Mouse (Mus musculus) heart, postnatal 4 days (tissue): ENCODE measurements around the gene Cct4. TPM values are rescaled to one million over a fixed set of nuclear protein-coding genes. Genes with fewer than 3 reads are reported as not detected.
A peak's percentile ranks its signal among the peaks of the same experiment; 100 is the strongest.

Experiments
- DNase-seq: peaks from one replicate; pipeline ENCODE4 v3.0.0; 2021
- total RNA-seq, 2 experiments: library from RNA; stranded (reverse); gene quantifications; 2 replicates each; pipeline ENCODE4 v1.2.3; 2021

The Cct4 gene
- 100 to 1,000 TPM; 150 to 156 TPM for total RNA-seq

DNA sequence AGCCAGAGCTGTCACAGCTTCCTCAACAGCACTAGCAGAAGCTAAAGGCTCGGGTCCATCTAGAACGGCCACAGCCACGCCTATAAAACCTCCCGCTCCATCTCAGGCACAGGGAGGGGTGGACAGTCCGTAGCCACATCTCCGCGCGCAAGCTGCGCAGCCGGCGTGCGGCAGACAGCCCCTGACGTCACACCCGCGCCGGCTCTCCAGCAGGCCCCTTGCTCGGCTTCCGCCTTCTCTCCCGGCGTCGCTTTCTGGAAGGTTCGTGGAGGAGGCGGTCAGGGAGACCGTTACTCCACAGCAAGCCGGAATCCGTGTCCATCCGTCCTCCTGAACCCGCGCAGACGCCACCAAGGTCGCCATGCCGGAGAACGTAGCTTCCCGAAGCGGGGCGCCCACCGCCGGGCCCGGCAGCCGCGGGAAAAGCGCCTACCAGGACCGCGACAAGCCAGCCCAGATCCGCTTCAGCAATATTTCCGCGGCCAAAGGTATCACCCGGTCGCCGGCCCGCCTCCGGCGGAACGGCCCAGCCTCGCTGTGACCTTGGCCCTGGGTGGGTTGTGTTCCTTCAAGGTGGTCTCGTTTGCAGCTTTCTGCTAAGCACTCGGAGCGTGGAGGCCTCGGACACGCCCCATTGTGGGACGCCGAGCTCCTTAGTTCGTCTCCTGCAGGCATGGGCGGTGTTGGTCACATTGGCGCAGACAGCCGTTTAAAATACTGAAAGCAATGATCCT is at the start of gene Cct4:
Gene Cct4, plus strand, starts transcription at position 127 of the 734 bp plus-strand sequence.
- DNase-seq: peak; percentile 94

DNA sequence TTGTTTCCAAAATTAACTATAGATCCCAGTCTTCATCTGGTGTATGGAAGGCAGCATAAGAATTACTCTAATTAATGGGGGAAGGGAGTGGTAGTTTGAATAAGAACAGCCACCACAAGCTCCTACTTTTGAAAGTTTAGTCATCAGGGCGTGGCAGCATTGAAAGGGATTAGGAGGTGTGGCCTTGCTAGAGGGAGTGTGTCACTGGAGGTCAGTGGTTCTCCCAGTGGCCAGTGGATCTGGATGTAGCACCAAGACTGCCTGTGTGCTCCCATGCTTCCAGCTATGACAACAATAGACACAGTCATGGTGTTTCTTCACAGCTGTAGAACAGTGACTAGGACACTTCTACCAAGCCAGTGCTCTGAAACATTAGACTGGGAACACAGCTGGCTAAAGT is 41.2 kb upstream of the Cct4 start:
- no peak for DNase-seq

DNA sequence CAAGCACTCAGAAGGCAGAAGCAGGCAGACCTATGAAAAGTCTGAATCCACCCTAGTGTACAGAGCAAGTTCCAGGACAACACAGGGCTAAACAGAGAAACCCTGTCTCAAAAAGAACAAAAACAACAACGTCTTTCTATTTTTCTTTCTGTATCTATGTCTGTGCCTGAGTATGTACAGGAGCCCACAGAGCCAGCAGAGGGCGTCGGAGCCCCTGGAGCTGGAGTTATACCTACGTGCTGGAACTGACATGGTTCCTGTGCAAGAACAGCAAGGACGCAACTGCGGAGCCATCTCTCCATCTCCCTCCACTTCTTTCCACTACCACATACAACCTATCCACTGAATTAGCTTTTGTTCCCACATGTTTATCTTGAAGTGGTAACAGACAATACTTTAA is 40.2 kb upstream of the Cct4 start:
- no peak for DNase-seq

DNA sequence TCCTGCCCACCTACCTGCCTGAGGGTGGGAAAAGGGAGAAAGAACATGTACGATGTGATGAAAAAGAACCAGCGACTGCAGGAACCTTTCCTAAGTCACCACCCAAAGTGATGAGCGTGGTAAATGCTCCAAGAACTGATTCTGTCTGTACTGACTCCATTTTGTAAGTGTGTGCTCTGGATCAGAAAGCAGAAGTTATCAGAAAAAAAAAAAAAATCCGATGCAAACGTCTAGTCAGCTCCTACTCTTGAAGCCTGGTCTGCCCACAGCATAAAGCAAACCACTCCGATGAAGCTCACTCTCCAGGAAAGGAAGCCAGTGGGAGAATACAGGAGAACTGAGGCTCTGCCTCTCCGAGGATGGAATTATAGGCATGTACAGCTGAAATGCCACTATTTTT is 37.7 kb upstream of the Cct4 start:
- no peak for DNase-seq

DNA sequence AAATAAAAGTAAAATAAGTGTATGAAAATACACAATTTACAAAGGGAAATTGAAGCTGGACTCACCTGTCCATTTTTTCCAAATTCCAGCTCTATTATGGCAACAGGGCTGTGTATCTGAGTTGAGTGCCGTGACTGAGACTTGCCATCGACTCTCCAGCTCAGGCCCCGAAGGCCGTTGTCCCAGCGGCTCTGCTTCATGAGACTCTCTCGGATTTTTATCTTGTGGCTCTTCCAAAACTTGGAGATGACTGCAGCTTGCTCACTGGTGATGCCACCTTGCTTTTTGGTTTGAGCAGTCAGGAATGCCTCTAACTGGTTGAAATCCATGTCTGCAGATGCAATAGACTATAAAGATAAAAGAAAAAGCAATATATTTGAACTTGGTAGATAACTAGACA is 34.0 kb upstream of the Cct4 start:
- DNase-seq: no peak

DNA sequence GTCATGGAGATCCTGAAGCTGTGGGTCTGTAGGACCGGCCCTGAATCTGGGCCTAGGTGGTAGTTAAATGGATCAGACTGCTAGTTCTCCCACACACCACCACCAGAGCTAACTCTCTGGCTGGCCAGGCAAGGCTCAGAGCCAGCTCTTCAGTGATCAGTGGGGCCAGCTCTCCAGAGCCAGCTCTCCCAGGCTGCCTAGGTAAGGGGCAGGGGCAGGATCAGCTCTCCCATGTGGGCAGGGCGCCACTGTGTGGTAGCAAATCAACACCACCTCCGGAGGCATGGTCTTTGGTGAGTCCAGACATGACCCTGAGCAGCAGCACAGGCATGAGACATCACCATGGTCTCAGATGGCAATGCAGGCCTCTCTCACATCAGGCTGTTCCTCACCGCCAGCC is 33.5 kb upstream of the Cct4 start:
- peak; percentile 74 for DNase-seq

DNA sequence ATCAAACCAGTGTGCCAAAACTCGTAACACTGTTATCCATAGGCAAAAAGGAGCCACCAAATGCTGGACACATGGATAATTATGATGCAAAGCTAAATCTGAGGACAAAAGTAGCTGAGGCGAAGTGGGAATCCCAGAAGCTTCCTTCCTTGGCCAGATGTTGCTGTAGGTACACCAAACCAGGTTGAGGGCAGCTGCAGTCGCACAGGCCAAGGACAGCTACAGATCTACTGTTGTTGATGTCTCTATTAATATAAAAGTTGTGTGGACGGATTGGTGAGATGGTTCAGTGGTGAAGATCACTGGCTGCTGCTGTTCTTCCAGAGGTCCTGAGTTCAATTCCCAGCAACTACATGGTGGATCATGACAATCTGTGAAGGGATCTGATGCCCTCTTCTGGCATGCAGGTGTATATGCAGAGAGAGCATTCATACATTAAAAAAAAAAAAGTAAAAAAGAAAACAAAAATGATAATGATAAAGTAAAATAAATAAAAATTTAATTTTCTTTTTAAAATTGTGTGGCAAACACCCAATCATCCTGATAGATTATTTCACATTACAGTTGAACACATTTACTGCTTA is 32.4 kb upstream of the Cct4 start:
- DNase-seq: no peak

DNA sequence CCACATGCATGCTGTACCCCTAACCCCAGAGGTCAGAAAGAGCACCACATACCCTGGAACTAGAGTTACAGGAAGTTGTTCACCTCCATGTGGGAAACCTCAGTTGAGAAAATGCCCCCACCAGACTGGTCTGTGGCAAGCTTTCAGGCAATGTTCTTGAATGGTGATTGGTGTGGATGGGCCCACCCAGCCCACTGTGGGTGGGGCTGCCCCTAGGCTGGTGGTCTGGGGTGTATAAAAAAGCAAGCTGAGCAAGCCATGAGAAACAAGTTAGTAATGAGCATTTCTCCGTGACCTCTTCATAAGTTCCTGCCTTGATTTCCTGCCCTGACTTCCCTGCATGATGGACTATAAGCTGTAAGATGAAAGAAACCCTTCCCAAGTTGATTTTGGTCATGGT is 28.2 kb upstream of the Cct4 start:
- DNase-seq: no peak

DNA sequence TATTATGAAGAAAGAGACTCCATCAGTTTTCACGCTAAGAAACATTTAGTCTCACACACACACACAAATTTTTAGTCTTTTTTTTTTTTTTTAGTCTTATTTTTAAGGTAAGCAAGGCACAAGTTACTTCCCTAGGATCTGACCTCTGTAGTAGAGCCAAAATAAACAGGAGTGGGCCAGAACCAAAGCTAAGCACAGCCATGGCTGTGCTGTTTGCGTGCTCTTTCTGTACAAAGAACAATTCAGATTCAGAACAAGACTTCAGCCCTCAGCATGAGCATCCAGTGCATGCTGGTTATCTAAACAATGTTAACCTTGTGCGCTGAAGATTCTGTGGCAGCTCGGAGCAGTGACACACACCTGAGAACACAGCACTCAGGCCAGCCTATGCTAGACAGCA is 25.9 kb upstream of the Cct4 start:
- DNase-seq: no peak

DNA sequence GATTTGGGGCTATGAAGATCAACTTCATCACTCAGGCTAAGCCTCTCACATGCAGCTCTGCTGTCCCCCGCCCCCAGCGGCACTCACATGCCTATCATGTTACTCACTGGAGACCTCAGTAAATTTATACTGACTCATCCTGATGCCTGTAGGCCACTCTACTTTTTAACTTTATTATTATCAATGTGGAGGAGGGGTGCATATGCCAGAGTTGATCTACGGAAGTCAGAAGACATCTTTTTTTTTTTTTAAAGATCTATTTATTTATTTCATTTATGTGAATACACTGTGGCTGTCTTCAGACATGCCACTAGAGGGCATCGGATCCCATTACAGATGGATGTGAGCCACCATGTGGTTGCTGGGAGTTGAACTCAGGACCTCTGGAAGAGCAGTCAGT is 24.8 kb upstream of the Cct4 start:
- no peak for DNase-seq

DNA sequence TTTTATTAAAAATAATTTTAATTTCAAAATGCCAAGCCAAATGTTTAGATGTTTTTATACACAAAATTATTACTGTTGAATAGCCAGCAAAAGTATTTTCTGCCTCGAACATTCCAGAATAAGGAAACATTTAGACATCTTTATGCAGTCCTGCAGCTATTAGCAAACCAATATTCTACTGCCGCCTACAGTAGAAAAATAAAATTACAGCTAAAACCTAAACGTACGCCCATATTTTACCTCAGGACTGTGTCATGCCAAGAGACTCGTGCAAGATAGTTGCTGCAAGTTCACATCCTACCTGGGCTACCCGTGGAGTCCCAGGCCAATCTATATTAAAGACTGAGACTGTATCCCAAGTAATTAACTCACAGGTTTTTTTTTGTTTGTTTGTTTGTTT is 20.8 kb upstream of the Cct4 start:
- DNase-seq: no peak

DNA sequence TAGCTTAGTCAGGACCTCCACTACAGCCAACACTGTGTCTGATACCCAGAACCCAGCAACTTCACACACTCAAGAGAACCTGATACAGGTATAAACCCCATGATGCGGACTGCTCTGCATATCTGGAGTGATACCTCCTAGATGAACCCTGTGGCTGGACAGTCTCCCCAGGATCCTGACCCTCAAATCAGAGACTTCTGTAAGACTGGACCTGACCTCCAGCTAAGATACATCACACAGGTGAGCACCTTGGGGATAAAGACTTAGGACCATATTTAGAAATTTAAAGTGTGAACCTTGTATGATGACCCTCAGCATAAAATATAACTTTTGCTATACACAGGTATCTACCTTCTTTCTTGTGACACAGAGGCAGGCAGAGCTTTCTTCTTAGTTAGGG is 19.8 kb upstream of the Cct4 start:
- DNase-seq: no peak

DNA sequence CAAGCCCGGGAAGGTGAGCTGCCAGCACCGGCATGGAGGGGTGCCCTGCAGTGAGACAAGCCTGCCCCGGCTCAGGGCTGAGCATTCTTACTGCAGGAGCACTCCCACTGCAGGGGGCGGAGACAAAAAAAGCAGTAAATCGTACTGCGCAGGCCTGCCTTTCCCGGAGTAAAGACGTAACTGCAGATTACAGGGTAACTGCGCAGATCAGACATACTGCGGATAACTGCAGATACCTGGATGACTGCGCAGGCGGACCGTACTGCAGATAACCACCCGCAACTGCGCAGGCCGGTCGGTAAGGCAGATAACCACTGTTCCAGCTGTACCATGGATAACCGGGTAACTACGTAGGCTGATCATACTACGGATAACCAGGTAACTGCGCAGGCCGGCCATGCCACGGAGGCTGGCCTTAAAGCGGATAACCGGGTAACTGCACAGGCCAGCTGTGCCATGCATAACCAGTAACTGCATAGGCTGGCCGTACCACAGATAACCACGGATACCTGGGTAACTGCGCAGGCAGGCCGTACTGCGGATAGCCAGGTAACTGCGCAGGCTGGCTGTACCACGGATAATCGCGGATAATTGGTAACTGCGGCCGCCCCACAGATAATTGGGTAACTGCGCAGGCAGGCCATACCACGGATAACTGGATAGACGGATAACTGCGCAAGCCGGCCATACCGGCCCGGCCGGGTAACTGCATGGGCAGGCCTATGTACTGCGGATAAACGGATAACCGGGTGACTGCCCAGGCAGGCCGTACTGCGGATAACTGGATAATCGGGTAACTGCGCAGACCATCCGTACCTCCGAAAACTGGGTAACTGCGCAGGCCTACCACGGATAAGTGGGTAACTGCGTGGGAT is 18.2 kb upstream of the Cct4 start, which contains the start of gene Zrsr1:
Gene Zrsr1, plus strand, starts transcription at position 171 of the 875 bp plus-strand sequence.
- peak; percentile 55 for DNase-seq

DNA sequence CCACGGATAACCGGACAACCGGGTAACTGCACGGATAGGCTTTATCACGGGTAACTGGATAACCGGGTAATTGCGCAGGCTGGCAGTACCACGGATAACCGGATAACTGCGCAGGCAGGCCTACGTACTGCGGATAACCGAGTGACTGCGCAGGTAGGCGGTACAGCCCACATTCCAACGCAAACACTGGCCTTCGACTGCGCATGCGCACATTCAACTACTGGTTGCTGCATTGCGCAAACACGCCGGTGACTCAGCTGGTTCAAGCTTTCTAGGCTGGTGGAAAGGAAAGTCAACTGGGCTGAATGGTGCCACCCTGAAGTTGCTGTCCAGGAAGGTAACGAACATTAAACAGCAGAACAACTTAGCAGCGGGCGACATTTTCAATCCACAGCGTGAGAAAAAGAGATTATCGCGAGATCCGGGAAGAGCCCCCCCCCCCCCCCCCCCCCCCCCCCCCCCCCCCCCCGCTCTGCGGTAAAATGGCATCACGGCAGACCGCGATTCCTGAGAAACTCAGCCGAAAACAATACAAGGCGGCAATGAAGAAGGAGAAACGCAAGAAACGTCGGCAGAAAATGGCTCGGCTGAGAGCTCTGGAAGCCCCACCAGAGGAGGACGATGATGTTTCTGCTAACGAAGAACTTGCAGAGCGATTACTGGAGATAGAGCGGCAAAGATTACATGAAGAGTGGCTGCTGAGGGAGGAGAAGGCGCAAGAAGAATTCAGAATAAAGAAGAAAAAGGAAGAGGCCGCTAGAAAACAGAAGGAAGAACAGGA is 17.4 kb upstream of the Cct4 start:
- DNase-seq: peak; percentile 76

DNA sequence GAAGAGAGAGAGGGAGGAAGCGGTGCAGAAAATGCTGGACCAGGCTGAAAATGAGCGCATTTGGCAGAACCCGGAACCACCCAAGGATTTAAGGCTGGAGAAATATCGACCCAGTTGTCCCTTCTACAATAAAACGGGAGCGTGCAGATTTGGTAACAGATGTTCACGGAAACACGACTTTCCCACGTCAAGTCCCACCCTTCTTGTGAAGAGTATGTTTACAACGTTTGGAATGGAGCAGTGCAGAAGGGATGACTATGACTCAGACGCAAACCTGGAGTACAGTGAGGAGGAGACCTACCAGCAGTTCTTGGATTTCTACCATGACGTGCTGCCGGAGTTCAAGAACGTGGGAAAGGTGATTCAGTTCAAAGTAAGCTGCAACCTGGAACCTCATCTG is 16.7 kb upstream of the Cct4 start:
- DNase-seq: no peak

DNA sequence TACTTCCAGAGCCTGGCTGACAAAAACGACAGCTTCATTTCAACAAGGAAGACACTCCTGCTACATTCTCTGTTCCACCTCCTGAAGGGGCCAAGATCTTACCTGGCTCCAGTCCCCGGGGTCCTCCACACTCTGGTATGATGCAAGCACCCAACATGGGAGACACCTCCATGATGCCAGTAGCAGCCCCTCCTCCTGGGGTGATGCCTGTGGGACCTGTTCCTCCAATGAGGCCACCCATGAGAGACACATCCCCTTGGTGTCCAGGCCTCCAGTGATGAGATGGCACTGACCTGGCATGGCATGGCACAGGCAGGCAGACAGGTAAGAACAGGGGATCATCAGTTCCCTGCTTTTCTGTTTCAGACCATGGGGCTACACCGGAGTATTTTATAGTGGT is 12.1 kb upstream of the Cct4 start:
- no peak for DNase-seq

DNA sequence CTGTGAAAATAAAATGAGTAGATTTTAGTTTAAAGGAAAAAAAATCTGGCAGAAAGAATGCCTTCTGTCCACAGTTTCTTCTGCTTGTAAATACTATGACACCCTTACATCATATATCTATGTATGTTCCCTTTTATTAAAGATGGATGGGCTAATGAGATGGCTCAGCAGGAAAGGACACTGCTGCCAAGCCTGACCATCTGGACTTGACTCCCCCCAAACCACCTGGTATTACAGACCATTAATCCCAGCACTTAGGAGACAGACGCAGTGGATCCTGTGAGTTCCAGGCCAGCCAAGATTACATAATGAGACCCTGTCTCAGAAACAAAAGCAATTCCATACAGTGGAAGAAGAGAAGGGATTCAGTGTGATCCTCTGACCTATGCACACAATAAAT is 11.6 kb upstream of the Cct4 start:
- no peak for DNase-seq

DNA sequence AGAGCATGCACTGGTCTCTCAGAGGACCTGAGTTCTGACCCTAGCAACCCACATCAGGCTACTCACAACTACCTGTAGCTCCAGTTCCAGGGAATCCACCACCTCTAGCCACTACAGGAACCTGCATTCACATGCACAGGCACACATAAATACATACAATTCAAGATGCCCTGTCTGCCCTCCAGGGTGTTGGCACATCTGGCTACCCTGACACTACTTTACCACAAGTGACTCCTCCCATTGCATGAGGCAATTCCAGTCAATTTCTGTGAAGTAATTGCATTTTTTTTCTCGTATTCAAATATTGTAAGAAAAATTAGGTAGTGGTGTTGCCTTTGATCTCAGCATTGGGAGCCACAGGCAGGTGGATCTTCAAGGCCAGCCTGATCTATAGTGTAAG is 11.1 kb upstream of the Cct4 start:
- DNase-seq: no peak

DNA sequence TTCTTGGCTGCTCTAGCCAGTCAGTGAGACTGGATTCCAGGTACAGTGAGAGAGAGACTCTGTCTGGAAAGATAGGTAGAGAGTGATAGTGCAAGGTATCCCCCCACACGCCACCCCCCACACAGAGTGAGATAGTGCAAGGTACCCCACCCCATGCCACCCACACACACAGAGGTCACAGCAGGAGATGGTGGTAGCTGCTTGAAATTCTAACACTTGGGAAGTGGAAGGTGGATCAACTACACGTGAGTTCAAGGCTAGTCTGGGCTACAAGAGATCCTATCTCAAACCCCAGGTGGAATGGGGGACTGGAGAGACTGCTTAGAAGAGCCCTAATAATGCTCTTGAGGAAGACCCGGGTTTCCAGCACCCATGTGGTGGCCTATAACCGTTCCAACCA is 9.3 kb upstream of the Cct4 start:
- no peak for DNase-seq

DNA sequence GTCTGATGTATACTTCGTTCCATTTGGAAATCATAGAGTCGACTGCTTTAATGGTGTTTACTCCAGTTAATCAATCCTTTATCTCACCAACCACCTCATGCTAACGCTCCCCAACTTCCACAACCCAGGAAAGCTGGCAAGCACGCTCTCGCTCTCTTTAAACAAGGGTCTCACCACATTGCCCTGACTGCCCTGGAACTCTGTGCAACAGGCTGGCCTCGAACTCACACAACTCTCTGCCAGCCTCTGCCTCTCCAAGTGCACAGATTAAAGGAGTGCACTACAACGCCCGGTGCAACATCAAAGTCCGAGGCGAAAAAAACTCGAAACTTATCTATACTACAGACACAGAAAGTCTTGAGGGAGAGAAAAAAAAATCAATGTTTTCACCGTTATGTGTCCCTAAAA is 8.8 kb upstream of the Cct4 start:
- no peak for DNase-seq

DNA sequence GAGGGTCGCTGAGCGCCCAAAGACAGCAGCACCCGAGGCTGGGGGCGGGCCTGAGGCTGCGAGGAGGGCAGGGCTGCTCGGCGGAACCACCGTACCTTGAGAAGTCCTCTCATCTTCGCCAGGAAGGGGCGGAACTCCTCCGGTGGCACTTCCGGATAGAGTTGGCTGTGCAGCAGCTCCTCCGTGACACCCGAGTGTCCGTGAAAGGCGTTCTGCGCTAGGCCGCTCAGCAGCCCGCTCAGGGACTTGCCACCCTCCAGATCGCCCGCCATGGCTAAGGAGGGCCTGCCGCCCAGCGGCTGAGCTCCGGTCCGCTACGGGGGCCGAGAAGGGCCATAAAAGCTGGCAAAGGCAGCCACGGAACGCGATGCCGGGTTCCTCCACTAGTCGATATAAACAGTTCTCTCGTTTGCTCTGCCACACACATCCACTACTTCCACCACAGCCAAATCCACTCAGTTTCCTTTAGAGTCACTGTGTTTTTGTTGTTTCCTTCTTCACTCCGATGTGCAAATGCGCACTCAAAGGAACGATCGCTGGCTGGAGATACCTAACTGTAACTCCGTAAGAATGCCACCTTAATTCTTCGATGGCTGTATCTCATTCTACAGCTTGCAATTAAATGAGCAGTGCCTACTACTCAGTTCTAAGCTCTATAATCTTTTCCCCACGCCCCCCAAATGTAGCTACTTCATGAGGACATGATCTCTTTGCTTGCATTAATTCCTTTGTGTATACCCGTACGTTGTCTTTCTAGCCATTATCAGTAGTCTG is 8.1 kb upstream of the Cct4 start, which contains the start of the genes Gm28048 and Commd1:
Gene Gm28048, minus strand, starts transcription at position 107 of the 774 bp plus-strand sequence.
Gene Commd1, minus strand, starts transcription at position 399 of the 774 bp plus-strand sequence.
- DNase-seq: peak; percentile 98

DNA sequence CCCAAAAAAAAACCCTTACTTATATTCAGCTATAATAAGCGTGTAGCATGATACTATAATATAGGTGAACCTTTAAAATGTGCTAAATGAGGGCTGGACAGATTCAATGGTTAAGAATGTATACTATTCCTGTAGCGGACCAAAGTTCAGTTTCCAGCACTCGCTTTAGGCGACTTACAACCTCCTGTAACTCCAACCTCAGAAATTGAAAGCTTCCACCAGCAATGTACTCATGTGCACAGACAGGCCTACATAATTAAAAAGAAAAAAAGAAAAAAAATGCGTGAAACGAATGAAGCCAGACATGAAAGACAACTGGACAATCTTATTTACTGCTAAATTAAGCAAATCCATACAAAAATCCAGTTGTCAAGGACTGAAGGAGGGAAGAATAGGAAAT is 7.5 kb upstream of the Cct4 start:
- DNase-seq: no peak
